Mouse (Mus musculus) ovary, postnatal 14 days (tissue): ENCODE data around the gene Hs3st4.

Source experiments
- DNase-seq: peaks from one replicate; pipeline ENCODE4 v3.0.0; 2022; ENCODE audit warnings: low spot score

The Hs3st4 gene

DNA sequence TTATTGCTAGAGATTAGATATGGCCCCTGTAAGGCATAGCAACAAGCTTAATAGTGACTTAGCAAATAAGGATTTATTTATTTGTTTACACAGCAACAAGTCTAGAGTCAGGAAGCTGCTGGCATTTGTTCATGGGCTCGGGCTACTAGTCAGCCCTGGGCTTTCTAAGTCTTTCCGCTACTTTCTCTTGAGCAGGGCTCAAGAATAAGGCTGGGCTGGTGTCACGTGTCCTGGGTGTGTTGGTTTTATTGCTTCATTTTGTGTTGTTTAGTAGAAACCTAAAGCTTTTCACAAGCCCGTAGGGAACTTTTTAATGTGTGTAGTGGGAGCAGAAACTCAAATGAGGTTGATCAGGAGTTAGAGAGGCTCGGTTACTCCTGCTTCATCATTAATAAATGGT, 153.5 kb downstream of the Hs3st4 start:
- no peak for DNase-seq

GRCm38 (mm10) chr7:124141229-124141628, 158.6 kb downstream of the Hs3st4 start:
- DNase-seq = no peak

DNA sequence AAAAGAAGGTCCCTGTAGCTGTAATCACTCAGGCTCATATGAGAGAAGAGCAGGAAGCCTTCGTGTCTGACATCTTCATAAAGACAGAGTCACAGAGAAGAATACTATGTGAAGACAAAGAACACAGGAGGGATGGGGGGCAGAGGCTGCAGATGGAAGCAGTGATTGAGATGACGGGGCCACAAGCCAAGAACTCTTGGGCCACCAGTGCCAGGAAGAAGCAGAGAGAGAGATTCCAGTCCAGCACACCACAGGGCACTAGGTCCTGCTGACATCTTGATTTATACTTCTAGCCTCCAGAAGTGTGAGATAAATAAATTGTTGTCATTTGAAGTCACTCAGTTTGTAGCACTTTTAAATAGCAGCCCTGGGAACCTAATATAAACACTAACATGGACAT, 168.2 kb downstream of the Hs3st4 start:
- DNase-seq = no peak

- DNase-seq = no peak
Observed at GRCm38 (mm10) chr7:124163301-124163700, 180.6 kb downstream of the Hs3st4 start.

DNA sequence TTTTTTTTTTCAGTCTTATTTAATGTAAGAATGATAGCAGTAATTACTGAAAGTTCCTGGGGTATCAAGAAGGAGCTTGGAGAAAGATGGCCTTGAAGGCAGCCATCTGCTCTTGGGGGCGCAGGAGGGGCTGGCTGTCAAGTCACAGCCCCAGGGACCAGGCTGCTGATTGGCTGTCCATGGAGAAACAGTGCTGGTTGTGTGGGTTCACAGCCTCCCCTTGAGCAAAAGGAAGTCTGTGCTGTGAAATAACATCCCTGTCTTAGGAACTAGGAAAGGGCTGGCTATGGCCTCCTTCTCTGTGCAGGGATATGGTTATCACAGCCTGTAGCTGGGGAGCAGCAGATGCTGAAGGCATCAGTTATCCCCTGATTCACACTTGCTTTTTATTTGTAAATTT, 183.6 kb downstream of the Hs3st4 start:
- no peak for DNase-seq

GRCm38 (mm10) chr7:124168796-124169195, 186.1 kb downstream of the Hs3st4 start:
- no peak for DNase-seq

DNA sequence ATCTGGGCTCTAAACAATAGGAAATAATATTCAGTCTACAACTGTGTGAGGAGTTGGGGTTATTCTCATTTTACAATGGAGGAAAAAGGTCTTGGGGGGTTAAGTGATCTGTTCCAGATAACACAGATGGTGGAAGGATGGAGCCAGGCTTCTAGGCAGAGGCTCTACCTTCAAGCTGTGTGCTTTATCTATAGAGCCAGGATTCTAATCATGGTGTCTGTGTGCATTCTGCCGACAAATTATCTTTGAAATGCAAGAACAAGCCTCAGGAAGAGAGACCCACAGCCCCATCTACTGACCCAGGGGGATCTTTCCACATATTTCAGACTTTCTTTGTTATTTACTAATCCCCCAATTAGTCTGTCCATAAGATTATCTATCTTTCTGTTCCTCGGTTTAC, 187.3 kb downstream of the Hs3st4 start:
- no peak for DNase-seq

DNA sequence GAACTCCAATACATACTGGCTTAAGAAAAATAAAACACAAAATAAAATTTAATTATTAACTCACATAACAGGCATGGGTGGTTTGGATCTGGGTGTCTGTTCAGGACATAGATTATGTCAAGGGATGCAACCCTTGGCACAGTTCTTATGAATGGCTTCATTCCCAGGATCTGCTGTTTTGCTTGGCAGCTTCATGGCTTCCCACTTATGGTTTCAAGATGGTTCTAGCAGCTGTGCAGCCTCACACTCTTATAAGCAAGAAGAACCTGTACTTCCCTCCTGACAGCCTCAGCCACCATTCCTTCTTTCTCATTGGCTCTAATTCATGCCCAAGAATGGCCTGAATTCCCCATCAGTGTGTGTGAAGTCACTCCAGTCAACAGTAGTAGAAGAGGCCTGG, 189.3 kb downstream of the Hs3st4 start:
- DNase-seq = no peak

DNA sequence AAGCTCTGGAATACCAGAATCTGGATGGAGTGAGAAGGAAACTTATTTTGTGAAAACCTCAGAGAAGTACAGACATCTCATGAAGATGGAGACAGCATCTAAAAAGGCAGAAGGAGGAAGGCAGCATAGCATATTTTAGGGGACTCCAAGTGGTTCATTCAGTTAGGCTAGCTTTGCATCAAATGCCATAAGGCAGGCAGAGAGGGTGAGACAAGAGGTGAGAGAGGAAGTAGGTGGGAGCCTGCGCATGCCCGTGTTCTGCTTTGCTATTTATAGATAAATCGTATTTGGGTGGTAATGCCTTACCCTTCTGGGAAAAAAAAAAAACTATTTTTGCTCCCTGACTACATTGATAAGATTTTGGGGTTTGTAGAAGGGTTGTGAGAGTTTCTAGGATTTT, 198.3 kb downstream of the Hs3st4 start:
- no peak for DNase-seq

- DNase-seq = no peak
Observed at GRCm38 (mm10) chr7:124184693-124185092, 202.0 kb downstream of the Hs3st4 start.

GRCm38 (mm10) chr7:124198811-124199570, 216.3 kb downstream of the Hs3st4 start:
- no peak for DNase-seq

GRCm38 (mm10) chr7:124216921-124217320, 234.3 kb downstream of the Hs3st4 start:
- DNase-seq = no peak

GRCm38 (mm10) chr7:124220556-124220955, 237.9 kb downstream of the Hs3st4 start:
- DNase-seq = no peak

GRCm38 (mm10) chr7:124237896-124238670, 255.4 kb downstream of the Hs3st4 start:
- no peak for DNase-seq

GRCm38 (mm10) chr7:124239903-124240647, 257.4 kb downstream of the Hs3st4 start:
- no peak for DNase-seq

GRCm38 (mm10) chr7:124249838-124250237, 267.2 kb downstream of the Hs3st4 start:
- no peak for DNase-seq

- DNase-seq = no peak
Observed at GRCm38 (mm10) chr7:124250566-124250965, 267.9 kb downstream of the Hs3st4 start.

DNA sequence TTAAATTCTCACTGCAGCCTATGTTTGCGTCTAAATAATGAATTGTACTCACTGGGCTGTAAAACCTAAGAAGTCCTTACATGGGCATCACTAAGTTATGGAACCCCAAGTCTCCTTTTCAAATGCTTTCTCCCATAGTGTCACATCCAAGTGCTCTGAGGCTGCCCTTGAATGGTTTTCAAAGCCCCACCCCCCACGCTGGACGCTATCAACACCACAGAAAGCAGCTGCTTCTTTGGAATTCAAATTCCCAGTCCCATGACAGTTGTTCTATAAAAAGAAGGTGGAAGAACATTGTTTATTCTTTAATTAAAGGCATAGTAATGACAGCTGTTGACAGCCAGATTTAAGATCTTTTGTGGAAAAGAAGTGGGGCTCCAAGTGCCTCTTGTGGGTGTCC, 275.8 kb downstream of the Hs3st4 start:
- no peak for DNase-seq

GRCm38 (mm10) chr7:124270734-124271133, 288.1 kb downstream of the Hs3st4 start:
- no peak for DNase-seq

DNA sequence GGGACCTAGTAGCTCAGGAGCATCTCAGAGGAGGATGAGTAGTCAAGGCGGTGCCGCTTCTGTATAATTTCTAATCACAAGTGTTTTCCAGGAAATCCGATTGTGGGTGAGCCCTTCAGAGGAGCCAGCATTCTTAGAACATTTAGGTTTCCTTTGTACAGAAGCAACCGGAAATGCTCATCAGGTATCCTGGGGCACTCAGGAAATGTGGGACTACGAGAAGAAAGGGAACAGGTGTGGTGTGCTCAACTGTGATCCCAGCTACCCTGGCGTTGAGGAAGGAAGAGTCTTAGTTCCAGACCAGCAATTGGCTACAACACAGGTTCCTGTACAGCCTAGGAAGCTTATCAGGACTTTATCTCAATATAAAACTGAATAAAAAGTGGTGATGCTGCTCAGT, 307.2 kb downstream of the Hs3st4 start:
- no peak for DNase-seq

- DNase-seq = no peak
Observed at GRCm38 (mm10) chr7:124319451-124319850, 336.8 kb downstream of the Hs3st4 start.

DNA sequence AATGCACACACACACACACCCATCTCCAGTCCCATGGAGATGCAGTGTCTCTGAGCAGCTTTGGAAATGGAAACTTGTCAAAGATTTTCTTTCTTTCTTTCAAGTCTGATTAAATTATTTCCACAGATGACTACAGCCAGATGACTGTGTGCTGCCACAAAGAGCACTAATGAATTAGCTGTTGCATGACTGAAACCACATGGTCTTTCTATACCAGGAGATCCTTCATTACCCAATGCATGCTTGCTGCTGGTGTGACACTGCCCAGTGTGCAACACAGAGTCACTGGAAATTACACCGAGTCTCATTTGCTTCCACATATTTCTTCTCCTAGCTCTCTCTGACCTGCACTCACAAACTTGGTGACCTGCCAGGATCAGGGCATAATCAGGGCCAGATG, 353.0 kb downstream of the Hs3st4 start:
- DNase-seq = no peak

GRCm38 (mm10) chr7:124341510-124341909, 358.8 kb downstream of the Hs3st4 start:
- no peak for DNase-seq
